ENCODE assay signal across 8 mouse cellular contexts in genomic region chr7:79710130-79710607, GRCm38 (mm10). TPM values are rescaled to one million over a fixed set of nuclear protein-coding genes. Genes with fewer than 3 reads are reported as not detected.
A peak's percentile ranks its signal among the peaks of the same experiment; 100 is the strongest.
DNase-seq lines count a peak whose midpoint lies in the region; ATAC-seq lines count a peak whose summit lies in the region.

No protein-coding gene starts in this region.

- H3K9me3 ChIP-seq in kidney, embryonic 16.5 days (ENCODE audit: low read length) = no peaks in the 10 kb centered on the region
- H3K9me3 ChIP-seq in forebrain, embryonic 12.5 days = no peaks in the 10 kb centered on the region
- H3K9me3 ChIP-seq in intestine, embryonic 16.5 days (ENCODE audit: control insufficient read depth, low read length) = no peaks in the 10 kb centered on the region
- no peaks in the 10 kb centered on the region for H3K9me3 ChIP-seq in liver, embryonic 16.5 days (replicated peaks; ENCODE audit: control insufficient read depth, low read length)

- ATAC-seq in kidney, embryonic 16.5 days (ENCODE audit: low FRiP score, low TSS enrichment) = peak; percentile 85
- ATAC-seq in forebrain, embryonic 12.5 days (ENCODE audit: low FRiP score) = peak; percentile 93
- ATAC-seq in intestine, embryonic 16.5 days = peak; percentile 67
- no peak for ATAC-seq in liver, embryonic 16.5 days (ENCODE audit: low read depth)
- ATAC-seq in megakaryocyte-erythroid progenitor cell, adult 5-6 weeks (replicated peaks; ENCODE audit: low FRiP score, low TSS enrichment, poor library complexity, severe bottlenecking) = no peak

- no peaks in the 10 kb centered on the region for H3K36me3 ChIP-seq in kidney, embryonic 16.5 days (ENCODE audit: insufficient read depth, low read length)
- peaks cover 14% of the 10 kb centered on the region for H3K36me3 ChIP-seq in forebrain, embryonic 12.5 days (replicated peaks)
- H3K36me3 ChIP-seq in intestine, embryonic 16.5 days (ENCODE audit: control insufficient read depth, insufficient read depth, low read length) = no peaks in the 10 kb centered on the region
- H3K36me3 ChIP-seq in liver, embryonic 16.5 days (ENCODE audit: control insufficient read depth, insufficient read depth) = no peaks in the 10 kb centered on the region

- 2% methylated on average over 55 of the region's 55 CpGs for WGBS in kidney, embryonic 16.5 days
- WGBS in forebrain, embryonic 12.5 days = 2% methylated on average over 42 of the region's 55 CpGs
- 6% methylated on average over 53 of the region's 55 CpGs for WGBS in intestine, embryonic 16.5 days
- 2% methylated on average over 55 of the region's 55 CpGs for WGBS in liver, embryonic 16.5 days (ENCODE audit: insufficient replicate concordance)

- peaks cover 13% of the 10 kb centered on the region; the same call in 1 of the 2 replicates for H3K27me3 ChIP-seq in kidney, embryonic 16.5 days (ENCODE audit: insufficient read depth, low read length)
- H3K27me3 ChIP-seq in forebrain, embryonic 12.5 days = peaks cover 20% of the 10 kb centered on the region
- 0 out of 2 replicates have a peak, but pooled peaks cover 7% of the 10 kb centered on the region for H3K27me3 ChIP-seq in intestine, embryonic 16.5 days (replicated peaks; ENCODE audit: control insufficient read depth, insufficient read depth, low read length)
- H3K27me3 ChIP-seq in liver, embryonic 16.5 days (ENCODE audit: control insufficient read depth, insufficient read depth, low read depth, low read length) = peaks cover 23% of the 10 kb centered on the region

- H3K4me1 ChIP-seq in kidney, embryonic 16.5 days (ENCODE audit: insufficient read depth, low read length) = peaks cover 7% of the 10 kb centered on the region
- H3K4me1 ChIP-seq in forebrain, embryonic 12.5 days = peaks cover 25% of the 10 kb centered on the region
- H3K4me1 ChIP-seq in intestine, embryonic 16.5 days (ENCODE audit: control insufficient read depth, insufficient read depth, low read length) = peaks cover 8% of the 10 kb centered on the region; the same call in 1 of the 2 replicates
- H3K4me1 ChIP-seq in liver, embryonic 16.5 days (ENCODE audit: control insufficient read depth, low read depth, low read length) = no peaks in the 10 kb centered on the region

- DNase-seq in kidney, adult 18-20 months = no peak
- DNase-seq in cerebellum, adult 11 months = peak; percentile 50
- DNase-seq in right cerebral cortex, postnatal 4 days = peak; percentile 77

- peak overlapping the region; percentile 80 for H3K4me2 ChIP-seq in kidney, embryonic 16.5 days (replicated peaks; ENCODE audit: low read depth, low read length)
- peak overlapping the region; percentile 67 for H3K4me2 ChIP-seq in forebrain, embryonic 12.5 days
- peak overlapping the region; percentile 78 for H3K4me2 ChIP-seq in intestine, embryonic 16.5 days (ENCODE audit: low read depth, low read length)
- peak overlapping the region; percentile 60 for H3K4me2 ChIP-seq in liver, embryonic 16.5 days (ENCODE audit: low read depth, low read length)

- peak overlapping the region; percentile 57 for H3K9ac ChIP-seq in kidney, embryonic 16.5 days (replicated peaks; ENCODE audit: low read length)
- peak overlapping the region; percentile 55 for H3K9ac ChIP-seq in forebrain, embryonic 12.5 days
- H3K9ac ChIP-seq in intestine, embryonic 16.5 days (ENCODE audit: low read depth, low read length) = peak overlapping the region; percentile 66
- no peak overlapping the region for H3K9ac ChIP-seq in liver, embryonic 16.5 days (ENCODE audit: low read depth, low read length)

- H3K27ac ChIP-seq in kidney, embryonic 16.5 days (ENCODE audit: low read length) = no peak overlapping the region
- no peak overlapping the region for H3K27ac ChIP-seq in forebrain, embryonic 12.5 days
- no peak overlapping the region for H3K27ac ChIP-seq in intestine, embryonic 16.5 days (ENCODE audit: low read length)
- no peak overlapping the region for H3K27ac ChIP-seq in liver, embryonic 16.5 days (ENCODE audit: low read length)

- peak overlapping the region; percentile 49 for H3K4me3 ChIP-seq in kidney, embryonic 16.5 days (ENCODE audit: low read length)
- peak overlapping the region; percentile 41 for H3K4me3 ChIP-seq in forebrain, embryonic 12.5 days (replicated peaks)
- peak overlapping the region; percentile 50 for H3K4me3 ChIP-seq in intestine, embryonic 16.5 days (ENCODE audit: low read length)
- H3K4me3 ChIP-seq in liver, embryonic 16.5 days (ENCODE audit: low read depth, low read length) = peak overlapping the region; percentile 45

RNA-seq across cellular contexts. Expression of gene Kif7, which starts 5.4 kb away (rescaled TPM):
- 4.4 TPM in 2 replicates for polyA plus RNA-seq in kidney, embryonic 16.5 days (2015; fragmentation: Nextera tagmentation; extraction: Ambion mirVana)
- polyA plus RNA-seq in forebrain, embryonic 12.5 days (2016; fragmentation: Nextera tagmentation; extraction: Ambion mirVana) = 7.0 and 7.7 TPM in 2 replicates
- 1.2 and 1.4 TPM in 2 replicates for polyA plus RNA-seq in intestine, embryonic 16.5 days (2015; fragmentation: Nextera tagmentation; extraction: Ambion mirVana)
- polyA plus RNA-seq in liver, embryonic 16.5 days (2015; fragmentation: Nextera tagmentation; extraction: Ambion mirVana) = 0.19 and 0.22 TPM in 2 replicates
- 0.28 and 0.79 TPM in 2 replicates for total RNA-seq in megakaryocyte-erythroid progenitor cell, adult 5-6 weeks (2014; fragmentation: Nextera tagmentation)
- total RNA-seq in megakaryocyte-erythroid progenitor cell, adult 5-6 weeks (2017) = 1.8 and 2.5 TPM in 2 replicates

RNA-seq across cellular contexts. Expression of gene Plin1, which starts 22.5 kb away (rescaled TPM):
- 0.34 TPM in 1 of 2 replicates, not detected in the other for polyA plus RNA-seq in kidney, embryonic 16.5 days (2015; fragmentation: Nextera tagmentation; extraction: Ambion mirVana)
- polyA plus RNA-seq in forebrain, embryonic 12.5 days (2016; fragmentation: Nextera tagmentation; extraction: Ambion mirVana) = 0.13 TPM in 1 of 2 replicates, not detected in the other
- not detected in 2 replicates for polyA plus RNA-seq in intestine, embryonic 16.5 days (2015; fragmentation: Nextera tagmentation; extraction: Ambion mirVana)
- polyA plus RNA-seq in liver, embryonic 16.5 days (2015; fragmentation: Nextera tagmentation; extraction: Ambion mirVana) = not detected in 2 replicates
- total RNA-seq in megakaryocyte-erythroid progenitor cell, adult 5-6 weeks (2014; fragmentation: Nextera tagmentation) = not detected in 2 replicates
- not detected in 2 replicates for total RNA-seq in megakaryocyte-erythroid progenitor cell, adult 5-6 weeks (2017)

RNA-seq across cellular contexts. Expression of gene Pex11a, which starts 32.8 kb away (rescaled TPM):
- polyA plus RNA-seq in kidney, embryonic 16.5 days (2015; fragmentation: Nextera tagmentation; extraction: Ambion mirVana) = 10.5 and 14.3 TPM in 2 replicates
- polyA plus RNA-seq in forebrain, embryonic 12.5 days (2016; fragmentation: Nextera tagmentation; extraction: Ambion mirVana) = 9.4 and 9.5 TPM in 2 replicates
- polyA plus RNA-seq in intestine, embryonic 16.5 days (2015; fragmentation: Nextera tagmentation; extraction: Ambion mirVana) = 12.7 and 12.8 TPM in 2 replicates
- 4.5 and 4.9 TPM in 2 replicates for polyA plus RNA-seq in liver, embryonic 16.5 days (2015; fragmentation: Nextera tagmentation; extraction: Ambion mirVana)
- 5.4 and 8.6 TPM in 2 replicates for total RNA-seq in megakaryocyte-erythroid progenitor cell, adult 5-6 weeks (2014; fragmentation: Nextera tagmentation)
- total RNA-seq in megakaryocyte-erythroid progenitor cell, adult 5-6 weeks (2017) = 4.6 and 6.0 TPM in 2 replicates

RNA-seq across cellular contexts. Expression of gene Wdr93, which starts 32.8 kb away (rescaled TPM):
- polyA plus RNA-seq in kidney, embryonic 16.5 days (2015; fragmentation: Nextera tagmentation; extraction: Ambion mirVana) = 0.46 and 0.51 TPM in 2 replicates
- polyA plus RNA-seq in forebrain, embryonic 12.5 days (2016; fragmentation: Nextera tagmentation; extraction: Ambion mirVana) = 0.14 and 0.24 TPM in 2 replicates
- 0.15 and 0.24 TPM in 2 replicates for polyA plus RNA-seq in intestine, embryonic 16.5 days (2015; fragmentation: Nextera tagmentation; extraction: Ambion mirVana)
- 0.07 and 0.09 TPM in 2 replicates for polyA plus RNA-seq in liver, embryonic 16.5 days (2015; fragmentation: Nextera tagmentation; extraction: Ambion mirVana)
- not detected in 2 replicates for total RNA-seq in megakaryocyte-erythroid progenitor cell, adult 5-6 weeks (2014; fragmentation: Nextera tagmentation)
- total RNA-seq in megakaryocyte-erythroid progenitor cell, adult 5-6 weeks (2017) = not detected in 2 replicates

RNA-seq across cellular contexts. Expression of gene Ticrr, which starts 50.2 kb away (rescaled TPM):
- 8.8 and 9.7 TPM in 2 replicates for polyA plus RNA-seq in kidney, embryonic 16.5 days (2015; fragmentation: Nextera tagmentation; extraction: Ambion mirVana)
- 15.5 and 16.4 TPM in 2 replicates for polyA plus RNA-seq in forebrain, embryonic 12.5 days (2016; fragmentation: Nextera tagmentation; extraction: Ambion mirVana)
- 4.3 and 4.5 TPM in 2 replicates for polyA plus RNA-seq in intestine, embryonic 16.5 days (2015; fragmentation: Nextera tagmentation; extraction: Ambion mirVana)
- polyA plus RNA-seq in liver, embryonic 16.5 days (2015; fragmentation: Nextera tagmentation; extraction: Ambion mirVana) = 4.7 and 5.5 TPM in 2 replicates
- total RNA-seq in megakaryocyte-erythroid progenitor cell, adult 5-6 weeks (2014; fragmentation: Nextera tagmentation) = 29.0 and 29.8 TPM in 2 replicates
- total RNA-seq in megakaryocyte-erythroid progenitor cell, adult 5-6 weeks (2017) = 12.2 and 16.8 TPM in 2 replicates

Comparison
In these comparisons a context has a peak if more than half of its experiments do, and no peak if none do; other contexts are left out.
1. ATAC-seq: peak in kidney, embryonic 16.5 days (single experiment), forebrain, embryonic 12.5 days (single experiment) and intestine, embryonic 16.5 days (single experiment); none in liver, embryonic 16.5 days (single experiment) and megakaryocyte-erythroid progenitor cell, adult 5-6 weeks (single experiment).
2. Peak in every context shown above with its lines, with median percentiles within 50 percentile points of each other: H3K4me2 ChIP-seq and H3K4me3 ChIP-seq.